In genomic region chr2:132106069-132106468, GRCm38 (mm10) we compare ENCODE assay signal across 14 mouse cellular contexts. TPM values are rescaled to one million over a fixed set of nuclear protein-coding genes. Genes with fewer than 3 reads are reported as not detected.
DNase-seq lines count a peak whose midpoint lies in the region; ATAC-seq and TF ChIP-seq lines count a peak whose summit lies in the region.
"Had no signal": no experiment of that assay in that cellular context is flagged by ENCODE, and none has a peak within 500 bp of the region (broad histone marks: within the 10 kb centered on the region; RNA-seq: fewer than 3 reads in every experiment).

No protein-coding gene starts in this region.

- no peak for TF ChIP-seq CTCF in thymus, adult 2 months (IDR thresholded peaks at IDR 0.05; ENCODE audit: borderline replicate concordance, control insufficient read depth, extremely low read depth, insufficient read depth, low read length, poor library complexity)

- 64% methylated on average over 5 of the region's 5 CpGs for WGBS in limb, embryonic 13.5 days
- 75% methylated on average over 5 of the region's 5 CpGs for WGBS in limb, embryonic 10.5 days
- 86% methylated on average over 5 of the region's 5 CpGs for WGBS in thymus, adult 2 months

- H3K4me2 ChIP-seq in limb, embryonic 13.5 days (replicated peaks), result no peak overlapping the region
- H3K4me2 ChIP-seq: forebrain, embryonic 13.5 days; liver, embryonic 15.5 days had no signal

- no peak overlapping the region for H3K4me3 ChIP-seq in limb, embryonic 13.5 days
- no peak overlapping the region for H3K4me3 ChIP-seq in limb, embryonic 10.5 days
- no peak overlapping the region for H3K4me3 ChIP-seq in thymus, adult 2 months (ENCODE audit: control insufficient read depth, insufficient read depth, low read length)
- H3K4me3 ChIP-seq: forebrain, embryonic 13.5 days; hindbrain, embryonic 10.5 days; liver, embryonic 15.5 days had no signal

- H3K27me3 ChIP-seq in limb, embryonic 13.5 days, result no peaks in the 10 kb centered on the region
- no peaks in the 10 kb centered on the region for H3K27me3 ChIP-seq in limb, embryonic 10.5 days (ENCODE audit: low read depth, poor library complexity, severe bottlenecking)
- no peaks in the 10 kb centered on the region for H3K27me3 ChIP-seq in thymus, adult 2 months (ENCODE audit: control insufficient read depth, insufficient read depth, low read length)
- H3K27me3 ChIP-seq: forebrain, embryonic 13.5 days; liver, embryonic 15.5 days had no signal

- DNase-seq in adrenal gland, adult 2 months, result peak; percentile 83
- no peak for DNase-seq in adrenal gland, postnatal 4 days (ENCODE audit: low spot score in 2 of 2)
- no peak for DNase-seq in limb, embryonic 10.5 days (ENCODE audit: low spot score)
- peak; percentile 51 to 60 for DNase-seq in heart, adult 18-20 months
- DNase-seq in lung, postnatal 10 days, result peak; percentile 62
- DNase-seq in thymus, adult 2 months, result no peak
- DNase-seq in cerebellum, adult 11-12 months, result no peak
- DNase-seq: midbrain, embryonic 14.5 days had no signal

- TF ChIP-seq POLR2A in thymus, adult 2 months (IDR thresholded peaks at IDR 0.05; ENCODE audit: control insufficient read depth, extremely low read depth, insufficient read depth, low read length, poor library complexity), result no peak

- H3K27ac ChIP-seq in limb, embryonic 13.5 days, result 0 out of 2 replicates have a peak overlapping the region, but pooled peaks have one; percentile 33
- H3K27ac ChIP-seq in limb, embryonic 10.5 days, result no peak overlapping the region
- H3K27ac ChIP-seq in thymus, adult 2 months (ENCODE audit: control insufficient read depth, insufficient read depth, low read length), result no peak overlapping the region
- H3K27ac ChIP-seq: forebrain, embryonic 13.5 days; hindbrain, embryonic 10.5 days; kidney, postnatal 0 days; liver, embryonic 15.5 days had no signal

- no peak overlapping the region for H3K9ac ChIP-seq in limb, embryonic 13.5 days
- H3K9ac ChIP-seq: forebrain, embryonic 13.5 days; liver, embryonic 15.5 days had no signal

- H3K9me3 ChIP-seq in limb, embryonic 13.5 days, result no peaks in the 10 kb centered on the region
- H3K9me3 ChIP-seq in limb, embryonic 10.5 days (replicated peaks), result no peaks in the 10 kb centered on the region
- H3K9me3 ChIP-seq: forebrain, embryonic 13.5 days; G1E; hindbrain, embryonic 10.5 days; liver, embryonic 15.5 days had no signal

- peaks cover 3% of the 10 kb centered on the region; the same call in 1 of the 2 replicates for H3K36me3 ChIP-seq in limb, embryonic 13.5 days
- H3K36me3 ChIP-seq in limb, embryonic 10.5 days, result no peaks in the 10 kb centered on the region
- H3K36me3 ChIP-seq in thymus, adult 2 months (ENCODE audit: control insufficient read depth, insufficient read depth, low read length), result peaks cover 3% of the 10 kb centered on the region; the same call in 1 of the 2 replicates
- H3K36me3 ChIP-seq: liver, embryonic 15.5 days had no signal

- H3K4me1 ChIP-seq in limb, embryonic 13.5 days, result peaks cover 36% of the 10 kb centered on the region
- peaks cover 35% of the 10 kb centered on the region for H3K4me1 ChIP-seq in limb, embryonic 10.5 days
- H3K4me1 ChIP-seq in thymus, adult 2 months (replicated peaks; ENCODE audit: control insufficient read depth, insufficient read depth, low read length), result peaks cover 9% of the 10 kb centered on the region

- ATAC-seq in limb, embryonic 13.5 days (ENCODE audit: low FRiP score, low read depth), result no peak
- ATAC-seq: forebrain, embryonic 13.5 days had no signal

RNA-seq across cellular contexts. Expression of gene Slc23a2, which starts 38.8 kb away (rescaled TPM):
- 100 to 1,000 TPM in 1 of 2 experiments, 10 to 100 TPM in 1; 80.6 to 206 TPM for total RNA-seq in adrenal gland, adult 2 months (2021)
- 45.5 and 59.7 TPM in 2 replicates for polyA plus RNA-seq in adrenal gland, adult 2 months (2012; rRNA removed)
- 10 to 100 TPM; 60.4 to 67.4 TPM for total RNA-seq in adrenal gland, postnatal 4 days (2021)
- polyA plus RNA-seq in limb, embryonic 13.5 days (2015; fragmentation: Nextera tagmentation; extraction: Ambion mirVana), result 12.0 and 12.7 TPM in 2 replicates
- 8.1 and 9.8 TPM in 2 replicates for polyA plus RNA-seq in limb, embryonic 10.5 days (2016; fragmentation: Nextera tagmentation; extraction: Ambion mirVana)
- total RNA-seq in heart, adult 18-20 months (2021), result 10 to 100 TPM; 12.4 to 14.9 TPM
- polyA plus RNA-seq in thymus, adult 2 months (2012; rRNA removed), result 50.8 and 51.7 TPM in 2 replicates

Comparison
In these comparisons a context has a peak if more than half of its experiments do, and no peak if none do; other contexts are left out.
1. DNase-seq: peak in adrenal gland, adult 2 months (single experiment), heart, adult 18-20 months (2 of 2) and lung, postnatal 10 days (single experiment); none in adrenal gland, postnatal 4 days (0 of 2), limb, embryonic 10.5 days (single experiment), thymus, adult 2 months (single experiment) and cerebellum, adult 11-12 months (single experiment).